12 mouse cellular contexts compared by ENCODE assay signal in the genomic region with DNA sequence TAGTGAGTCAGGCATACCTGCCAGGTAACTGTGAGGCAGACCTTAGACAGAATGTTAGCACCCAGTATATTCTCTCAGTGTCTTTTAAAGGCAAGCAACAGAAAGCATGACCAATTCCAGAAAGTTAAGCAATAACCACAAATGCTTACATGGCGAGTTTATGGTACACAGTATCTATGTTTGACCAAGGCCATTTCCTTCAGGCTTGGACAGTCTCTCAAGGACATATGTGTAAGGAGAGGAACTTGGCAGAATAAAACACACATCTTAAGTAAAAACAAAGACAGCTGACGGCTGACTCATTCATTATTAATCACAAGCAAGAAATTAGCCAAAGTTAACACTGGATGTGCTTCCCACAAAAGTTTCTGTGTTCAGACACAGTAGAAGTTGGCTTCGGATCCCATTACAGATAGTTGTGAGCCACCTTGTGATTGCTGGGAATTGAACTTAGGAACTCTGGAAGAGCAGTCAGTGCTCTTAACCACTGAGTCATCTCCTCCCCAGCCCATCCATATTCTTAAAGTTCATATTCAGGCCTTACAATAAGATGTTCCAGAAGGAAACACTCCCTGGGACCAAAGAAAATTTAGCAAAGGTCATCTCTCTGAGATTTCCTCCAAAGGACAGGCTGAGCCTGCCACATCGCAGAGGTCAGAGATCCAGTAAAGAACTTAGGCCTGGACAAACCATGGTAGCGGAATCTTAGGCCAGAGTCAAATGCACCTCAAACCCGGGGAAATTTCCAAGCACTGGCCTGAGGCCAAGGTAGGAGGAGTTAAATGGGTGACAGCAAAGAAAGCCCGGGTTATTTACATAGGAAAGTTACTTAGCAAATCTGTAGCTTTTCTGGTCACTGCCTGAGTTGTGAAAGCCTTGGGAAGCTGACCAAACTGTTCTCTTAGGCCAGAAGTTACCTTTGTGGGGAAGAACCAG. TPM values are rescaled to one million over a fixed set of nuclear protein-coding genes. Genes with fewer than 3 reads are reported as not detected.
DNase-seq lines count a peak whose midpoint lies in the region; ATAC-seq and TF ChIP-seq lines count a peak whose summit lies in the region.
"Had no signal": no experiment of that assay in that cellular context is flagged by ENCODE, and none has a peak within 500 bp of the region (broad histone marks: within the 10 kb centered on the region; RNA-seq: fewer than 3 reads in every experiment).

No protein-coding gene starts in this region.

- DNase-seq in liver, adult 2 months (ENCODE audit: extremely low read depth, low read depth, low spot score) = peak; percentile 66
- DNase-seq in liver, embryonic 11.5 days (ENCODE audit: low spot score) = no peak
- DNase-seq in adrenal gland, postnatal 10 days = peak; percentile 57
- DNase-seq in kidney, postnatal 0 days (ENCODE audit: low spot score) = peak; percentile 3
- no peak for DNase-seq in embryo, embryonic 10.5 days (ENCODE audit: low spot score)
- DNase-seq in thymus, adult 2 months = no peak
- DNase-seq: liver, embryonic 13.5 days; right cerebral cortex, postnatal 4 days; thymus, postnatal 14 days had no signal

- no peak overlapping the region; the same call in 1 of the 2 replicates for H3K27ac ChIP-seq in liver, adult 2 months (replicated peaks; ENCODE audit: insufficient read depth, low read depth, low read length)
- no peak overlapping the region for H3K27ac ChIP-seq in liver, embryonic 11.5 days (ENCODE audit: low read depth, low read length)
- no peak overlapping the region; the same call in 1 of the 2 replicates for H3K27ac ChIP-seq in kidney, postnatal 0 days
- peak overlapping the region; percentile 97 for H3K27ac ChIP-seq in macrophage
- H3K27ac ChIP-seq in thymus, adult 2 months (ENCODE audit: control insufficient read depth, insufficient read depth, low read length) = no peak overlapping the region
- H3K27ac ChIP-seq: embryonic facial prominence, embryonic 13.5 days; liver, embryonic 13.5 days had no signal

- no peak for ATAC-seq in liver, embryonic 11.5 days (replicated peaks; ENCODE audit: low FRiP score)
- peak; percentile 61 for ATAC-seq in kidney, postnatal 0 days (replicated peaks; ENCODE audit: low FRiP score, low read depth)

- no peaks in the 10 kb centered on the region for H3K36me3 ChIP-seq in liver, adult 2 months (ENCODE audit: control insufficient read depth, insufficient read depth, low read length)
- H3K36me3 ChIP-seq in liver, embryonic 11.5 days (ENCODE audit: control insufficient read depth, insufficient read depth, low read length) = no peaks in the 10 kb centered on the region
- H3K36me3 ChIP-seq in kidney, postnatal 0 days (ENCODE audit: insufficient read depth, low read length) = no peaks in the 10 kb centered on the region
- H3K36me3 ChIP-seq in macrophage (ENCODE audit: inconsistent target) = no peaks in the 10 kb centered on the region
- H3K36me3 ChIP-seq in thymus, adult 2 months (ENCODE audit: control insufficient read depth, insufficient read depth, low read length) = no peaks in the 10 kb centered on the region
- H3K36me3 ChIP-seq: embryonic facial prominence, embryonic 13.5 days; G1E; liver, embryonic 13.5 days had no signal

- H3K79me2 ChIP-seq in liver, adult 2 months (ENCODE audit: control insufficient read depth, insufficient read depth, low read length) = no peaks in the 10 kb centered on the region
- no peaks in the 10 kb centered on the region for H3K79me2 ChIP-seq in macrophage (ENCODE audit: inconsistent target)

- H3K4me2 ChIP-seq in liver, embryonic 11.5 days = no peak overlapping the region
- H3K4me2 ChIP-seq in kidney, postnatal 0 days (ENCODE audit: low read length) = no peak overlapping the region
- H3K4me2 ChIP-seq: embryonic facial prominence, embryonic 13.5 days; liver, embryonic 13.5 days had no signal

- no peaks in the 10 kb centered on the region for H3K27me3 ChIP-seq in liver, adult 2 months (ENCODE audit: control insufficient read depth, insufficient read depth, low read length)
- H3K27me3 ChIP-seq in liver, embryonic 11.5 days (replicated peaks; ENCODE audit: control insufficient read depth, insufficient read depth, low read length) = no peaks in the 10 kb centered on the region
- H3K27me3 ChIP-seq in kidney, postnatal 0 days (ENCODE audit: insufficient read depth, low read length) = no peaks in the 10 kb centered on the region
- H3K27me3 ChIP-seq in thymus, adult 2 months (ENCODE audit: control insufficient read depth, insufficient read depth, low read length) = no peaks in the 10 kb centered on the region
- H3K27me3 ChIP-seq: embryonic facial prominence, embryonic 13.5 days; liver, embryonic 13.5 days had no signal

- TF ChIP-seq POLR2A in liver, adult 2 months (IDR thresholded peaks at IDR 0.05; ENCODE audit: extremely low read depth, insufficient read depth, low read length) = no peak
- TF ChIP-seq POLR2A in thymus, adult 2 months (IDR thresholded peaks at IDR 0.05; ENCODE audit: control insufficient read depth, extremely low read depth, insufficient read depth, low read length, poor library complexity) = no peak

- WGBS in liver, adult 2 months = 45% methylated on average over 7 of the region's 7 CpGs
- 75% methylated on average over 7 of the region's 7 CpGs for WGBS in liver, embryonic 11.5 days
- WGBS in kidney, postnatal 0 days = 56% methylated on average over 7 of the region's 7 CpGs
- WGBS in macrophage (ENCODE audit: missing documents) = 50% methylated on average over 7 of the region's 7 CpGs
- 91% methylated on average over 7 of the region's 7 CpGs for WGBS in thymus, adult 2 months

- no peak overlapping the region for H3K9ac ChIP-seq in liver, adult 2 months (ENCODE audit: low read depth, low read length)
- no peak overlapping the region for H3K9ac ChIP-seq in liver, embryonic 11.5 days (ENCODE audit: low read depth, low read length)
- H3K9ac ChIP-seq in kidney, postnatal 0 days (ENCODE audit: low read depth, low read length) = no peak overlapping the region
- H3K9ac ChIP-seq: embryonic facial prominence, embryonic 13.5 days; liver, embryonic 13.5 days had no signal

- H3K4me1 ChIP-seq in liver, adult 2 months (ENCODE audit: control insufficient read depth, insufficient read depth, low read length) = no peaks in the 10 kb centered on the region; the same call in 1 of the 2 replicates
- H3K4me1 ChIP-seq in liver, embryonic 11.5 days (replicated peaks; ENCODE audit: control insufficient read depth, insufficient read depth, low read length) = no peaks in the 10 kb centered on the region
- no peaks in the 10 kb centered on the region for H3K4me1 ChIP-seq in kidney, postnatal 0 days (replicated peaks; ENCODE audit: insufficient read depth, low read length)
- peaks cover 7% of the 10 kb centered on the region for H3K4me1 ChIP-seq in thymus, adult 2 months (replicated peaks; ENCODE audit: control insufficient read depth, insufficient read depth, low read length)
- H3K4me1 ChIP-seq: embryonic facial prominence, embryonic 13.5 days had no signal

- H3K9me3 ChIP-seq in liver, embryonic 11.5 days (ENCODE audit: control insufficient read depth, low read length) = no peaks in the 10 kb centered on the region
- no peaks in the 10 kb centered on the region for H3K9me3 ChIP-seq in kidney, postnatal 0 days (replicated peaks; ENCODE audit: low read length)
- H3K9me3 ChIP-seq: embryonic facial prominence, embryonic 13.5 days; G1E; liver, embryonic 13.5 days had no signal

- no peak overlapping the region for H3K4me3 ChIP-seq in liver, adult 2 months (ENCODE audit: insufficient read depth, low read depth, low read length)
- H3K4me3 ChIP-seq in liver, embryonic 11.5 days (ENCODE audit: low read depth, low read length) = no peak overlapping the region
- no peak overlapping the region for H3K4me3 ChIP-seq in kidney, postnatal 0 days (replicated peaks; ENCODE audit: low read depth, low read length)
- H3K4me3 ChIP-seq in macrophage (ENCODE audit: inconsistent target) = no peak overlapping the region
- no peak overlapping the region for H3K4me3 ChIP-seq in thymus, adult 2 months (ENCODE audit: control insufficient read depth, insufficient read depth, low read length)
- H3K4me3 ChIP-seq: embryonic facial prominence, embryonic 13.5 days; liver, embryonic 13.5 days had no signal

- TF ChIP-seq CTCF in liver, adult 2 months (IDR thresholded peaks at IDR 0.05; ENCODE audit: low read depth, low read length) = no peak
- TF ChIP-seq CTCF in kidney, postnatal 0 days (IDR thresholded peaks at IDR 0.05; ENCODE audit: low read depth) = no peak
- no peak for TF ChIP-seq CTCF in thymus, adult 2 months (IDR thresholded peaks at IDR 0.05; ENCODE audit: borderline replicate concordance, control insufficient read depth, extremely low read depth, insufficient read depth, low read length, poor library complexity)

RNA-seq across cellular contexts. Expression of a gene that starts 38.2 kb away (rescaled TPM):
- 5.1 and 5.8 TPM in 2 replicates for total RNA-seq in liver, adult 2 months (2014; rRNA removed)
- 2.9 and 3.7 TPM in 2 replicates for polyA plus RNA-seq in liver, adult 2 months (2012; rRNA removed)
- polyA plus RNA-seq in liver, embryonic 11.5 days (2014; fragmentation: Nextera tagmentation; extraction: Ambion mirVana) = 0.73 and 0.84 TPM in 2 replicates
- total RNA-seq in adrenal gland, postnatal 10 days (2021) = 10 to 100 TPM; 14.0 to 16.4 TPM
- polyA plus RNA-seq in kidney, postnatal 0 days (2015; fragmentation: Nextera tagmentation; extraction: Ambion mirVana) = 3.0 and 3.2 TPM in 2 replicates
- total RNA-seq in macrophage (2018; cell fraction: chromatin; rRNA removed) = 10 to 100 TPM in 18 of 26 experiments, 1 to 10 TPM in 8; 3.7 to 32.7 (median 11.6) TPM
- total RNA-seq in macrophage (2018; cell fraction: cytosol; rRNA removed) = 10 to 100 TPM; 10.9 to 39.5 (median 20.8) TPM
- 10 to 100 TPM; 11.8 to 57.1 (median 25.0) TPM for total RNA-seq in macrophage (2018; cell fraction: nucleus; rRNA removed)
- polyA plus RNA-seq in macrophage (2018) = 21.9 to 30.0 TPM (median 28.6 TPM) in 3 replicates
- polyA plus RNA-seq in thymus, adult 2 months (2012; rRNA removed) = 9.2 and 10.9 TPM in 2 replicates

RNA-seq across cellular contexts. Expression of a gene that starts 52.0 kb away (rescaled TPM):
- 5.4 and 7.3 TPM in 2 replicates for total RNA-seq in liver, adult 2 months (2014; rRNA removed)
- polyA plus RNA-seq in liver, adult 2 months (2012; rRNA removed) = 4.1 and 5.6 TPM in 2 replicates
- polyA plus RNA-seq in liver, embryonic 11.5 days (2014; fragmentation: Nextera tagmentation; extraction: Ambion mirVana) = 7.0 and 7.7 TPM in 2 replicates
- total RNA-seq in adrenal gland, postnatal 10 days (2021) = 10 to 100 TPM; 23.3 to 37.5 TPM
- polyA plus RNA-seq in kidney, postnatal 0 days (2015; fragmentation: Nextera tagmentation; extraction: Ambion mirVana) = 16.3 and 16.9 TPM in 2 replicates
- 10 to 100 TPM in 21 of 26 experiments, 1 to 10 TPM in 5; 5.8 to 53.8 (median 21.6) TPM for total RNA-seq in macrophage (2018; cell fraction: chromatin; rRNA removed)
- total RNA-seq in macrophage (2018; cell fraction: cytosol; rRNA removed) = 10 to 100 TPM in 14 of 26 experiments, 1 to 10 TPM in 12; 5.0 to 25.0 (median 12.8) TPM
- total RNA-seq in macrophage (2018; cell fraction: nucleus; rRNA removed) = 10 to 100 TPM in 20 of 26 experiments, 1 to 10 TPM in 6; 6.0 to 36.9 (median 18.4) TPM
- polyA plus RNA-seq in macrophage (2018) = 7.0 to 13.9 TPM (median 10.2 TPM) in 3 replicates
- 29.4 and 33.8 TPM in 2 replicates for polyA plus RNA-seq in thymus, adult 2 months (2012; rRNA removed)
- polyA plus RNA-seq: G1E had no signal

Comparison
In these comparisons a context has a peak if more than half of its experiments do, and no peak if none do; other contexts are left out.
1. DNase-seq: peak in liver, adult 2 months (single experiment), adrenal gland, postnatal 10 days (single experiment) and kidney, postnatal 0 days (single experiment); none in liver, embryonic 11.5 days (single experiment), embryo, embryonic 10.5 days (single experiment) and thymus, adult 2 months (single experiment).